Mouse (Mus musculus) cerebellum, postnatal 10 days (tissue): ENCODE data around the gene Disp2.

Source experiments
- DNase-seq, 2 experiments: peaks; one replicate each; pipeline ENCODE4 v3.0.0; 2021; ENCODE audit warnings: mixed read lengths in 2 of 2

The Disp2 gene

DNA sequence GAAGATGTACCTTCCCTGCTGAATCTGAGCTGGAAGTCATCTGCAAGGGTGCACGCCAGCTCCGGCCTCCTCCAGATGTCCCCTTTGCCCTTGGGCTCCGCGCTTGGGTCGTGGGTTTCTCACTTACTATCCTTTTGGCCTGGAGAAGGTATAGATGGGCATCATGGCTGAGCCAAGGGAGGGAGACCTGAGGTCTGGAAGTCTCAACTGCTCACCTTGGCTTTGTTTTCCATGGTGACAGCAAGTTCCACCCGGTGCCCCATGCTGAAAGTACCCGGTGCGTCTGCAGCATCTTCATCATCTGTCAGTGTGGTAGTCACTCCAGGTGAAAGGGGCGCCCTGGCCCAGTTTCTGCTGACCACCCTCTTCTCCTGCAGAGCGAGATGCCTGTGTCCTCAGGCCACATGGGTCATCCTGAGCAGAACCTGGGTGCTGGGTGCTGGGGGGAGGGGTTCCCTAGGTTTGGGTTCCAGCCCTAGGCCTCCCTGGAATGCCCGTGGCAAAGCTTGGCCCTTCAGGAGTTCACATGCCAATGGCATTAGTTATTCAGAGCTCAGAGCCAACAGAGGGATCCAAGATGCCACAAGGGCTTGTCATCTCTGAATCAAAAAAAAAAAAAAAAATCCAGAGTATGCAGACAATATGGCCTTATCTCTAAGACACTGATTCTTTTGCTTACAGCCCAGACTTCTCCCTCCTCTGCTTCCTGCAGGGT, 19.1 kb upstream of the Disp2 start:
- DNase-seq = no peak

DNA sequence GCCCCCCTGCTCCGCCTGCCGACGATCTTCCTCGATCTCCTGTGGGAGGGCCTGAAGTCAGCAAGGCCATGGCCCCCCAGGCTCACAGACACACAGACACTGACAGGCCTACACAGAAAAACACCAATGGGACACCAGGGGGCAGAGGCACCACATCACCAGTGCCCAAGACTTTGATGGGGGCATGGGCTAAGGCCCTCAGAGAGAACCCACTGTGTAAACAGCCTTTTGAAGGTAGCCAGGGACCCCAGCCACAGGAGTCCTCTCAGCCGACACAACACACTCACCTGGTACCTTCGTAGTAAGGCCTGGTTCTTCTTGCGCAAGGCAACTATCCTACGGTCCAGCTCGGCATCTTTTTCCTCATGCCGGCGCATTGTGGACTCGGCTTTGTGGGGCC, 18.2 kb upstream of the Disp2 start:
- peak in 1 of 2 experiments; percentile 37 for DNase-seq

DNA sequence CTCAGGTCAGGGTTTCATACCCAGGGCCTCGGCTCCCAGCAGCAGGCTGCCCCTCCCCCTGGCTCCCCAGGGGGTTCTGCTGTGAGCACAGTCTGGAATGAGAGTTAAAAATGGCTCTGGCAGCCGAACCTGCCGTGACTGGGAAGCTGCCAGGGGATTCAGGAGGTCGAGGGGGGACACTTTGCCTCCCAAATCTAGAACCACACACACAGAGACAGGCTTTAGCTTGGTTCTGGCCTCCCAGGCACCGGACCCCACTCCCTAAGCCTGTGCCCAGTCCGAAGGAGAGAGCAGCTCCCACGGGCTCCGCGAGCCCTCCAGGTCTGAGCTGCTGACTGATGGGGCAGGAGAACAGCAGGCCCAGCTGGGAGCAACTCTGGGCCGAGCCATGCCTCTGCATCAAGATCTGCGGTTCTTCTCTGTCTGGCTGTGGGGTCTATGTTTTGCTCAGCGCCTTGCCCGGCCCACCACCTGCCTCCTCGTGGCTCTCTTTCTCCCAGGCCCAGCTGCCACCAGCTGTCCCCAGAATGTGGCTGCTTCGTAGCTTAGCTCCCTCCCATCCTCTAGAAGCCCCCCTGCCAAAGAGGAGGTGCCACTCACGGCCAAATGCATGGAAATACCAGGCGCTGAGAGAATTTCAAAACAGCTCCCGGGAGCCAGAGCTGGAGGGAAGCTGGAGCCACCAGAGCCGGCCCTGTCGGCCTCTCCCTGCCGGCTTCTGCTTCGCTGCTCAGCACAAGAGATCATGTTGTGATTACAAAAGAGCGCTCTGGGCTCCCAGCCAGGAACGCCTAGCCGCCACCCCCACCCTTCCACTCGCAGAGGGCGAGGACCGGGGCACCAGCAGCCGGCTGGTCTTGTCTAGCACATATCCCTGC, 17.4 kb upstream of the Disp2 start, which contains the start of gene Ccdc9b:
TSS of gene Ccdc9b (minus strand) at position 756 of the 878 bp plus-strand sequence.
- peak; percentile 95 for DNase-seq

DNA sequence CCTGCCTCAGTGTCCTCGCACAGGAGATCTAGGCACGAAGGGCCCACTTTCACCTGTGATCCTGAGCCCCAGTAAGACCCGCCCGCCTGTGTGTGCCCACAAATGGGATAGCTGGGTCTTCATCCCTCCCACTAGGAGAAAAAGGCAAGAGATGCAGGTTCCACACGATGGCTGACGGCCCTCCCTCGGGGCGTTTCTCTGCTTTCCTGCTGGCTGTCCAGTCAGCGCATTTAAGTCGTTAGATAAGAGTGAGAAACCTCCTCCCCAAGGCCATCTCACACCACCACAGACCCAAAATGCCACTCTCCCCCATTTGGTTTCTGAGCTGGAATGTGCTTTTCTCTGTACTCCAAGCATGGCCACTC, 16.8 kb upstream of the Disp2 start:
- DNase-seq = no peak

DNA sequence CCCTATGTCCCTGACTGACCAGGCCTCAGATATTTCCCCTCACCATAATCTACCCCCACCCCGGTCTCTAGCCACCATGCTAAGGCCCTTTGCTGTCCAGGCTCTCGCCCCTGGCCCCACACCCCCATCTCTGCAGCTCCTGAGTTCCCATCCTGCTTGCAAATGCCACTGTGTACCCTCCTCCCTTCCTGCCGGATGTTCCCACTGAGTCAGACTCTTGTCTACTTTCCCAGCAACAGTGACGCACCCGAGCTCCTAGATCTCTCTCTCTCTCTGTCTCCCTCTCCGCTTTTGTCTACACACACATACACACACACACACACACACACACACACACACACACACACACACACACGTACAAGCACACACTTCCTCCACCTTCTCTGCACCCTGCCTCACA, 16.1 kb upstream of the Disp2 start:
- no peak for DNase-seq

DNA sequence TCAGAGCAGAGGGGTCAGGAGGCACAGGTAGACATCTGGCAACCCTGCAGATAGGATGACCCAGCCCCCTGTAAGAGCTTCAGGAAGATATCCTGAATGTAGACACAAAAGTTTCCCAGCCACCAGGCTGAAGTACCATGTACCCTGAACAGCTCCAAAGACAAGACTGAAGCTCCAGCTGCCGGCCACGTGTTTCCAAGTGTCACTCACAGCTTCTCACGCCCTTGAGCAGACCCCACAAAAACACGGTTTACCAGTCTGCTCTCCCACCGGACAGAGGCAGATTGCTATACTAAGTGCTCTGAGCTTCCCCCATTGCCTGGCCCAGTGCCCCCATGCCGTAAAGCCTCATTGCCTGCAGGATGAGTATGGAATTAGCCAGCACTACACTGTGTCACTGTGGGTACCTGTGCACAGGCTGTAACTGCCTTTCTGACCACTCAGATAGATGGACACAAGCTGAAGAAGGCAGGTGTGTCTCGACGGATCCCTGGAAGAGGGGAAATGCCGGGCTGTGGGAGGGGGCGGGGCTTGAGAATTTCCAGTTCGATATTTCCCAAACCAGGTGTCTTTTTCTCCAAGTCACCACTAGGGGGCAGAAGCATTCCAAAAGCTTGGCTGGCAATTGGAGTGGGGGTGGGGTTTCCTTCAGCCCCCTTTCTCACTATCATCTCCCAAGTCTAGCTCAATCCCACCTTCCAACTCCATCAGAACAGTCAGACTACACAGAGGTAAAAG, 15.3 kb upstream of the Disp2 start:
- peak; percentile 87 to 93 for DNase-seq

DNA sequence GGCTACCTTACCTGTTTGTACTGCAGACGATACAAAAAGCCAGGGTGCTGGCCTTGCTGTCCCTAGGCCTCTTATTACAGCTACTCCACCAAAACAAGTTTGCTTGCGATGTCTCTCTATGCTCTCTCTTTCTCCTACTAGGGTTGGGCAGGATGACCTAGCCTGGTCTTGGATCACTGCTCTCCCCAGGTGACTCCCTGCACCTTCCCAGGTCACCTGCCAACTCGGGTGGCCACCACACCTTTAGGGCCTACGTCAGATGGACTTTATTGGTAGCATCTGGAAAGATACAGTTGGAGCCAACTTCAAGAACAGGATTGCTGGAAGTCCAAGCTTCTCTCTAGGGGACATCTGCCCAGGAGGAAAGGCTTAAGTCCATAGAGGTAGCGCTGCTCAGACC, 14.6 kb upstream of the Disp2 start:
- DNase-seq = no peak

DNA sequence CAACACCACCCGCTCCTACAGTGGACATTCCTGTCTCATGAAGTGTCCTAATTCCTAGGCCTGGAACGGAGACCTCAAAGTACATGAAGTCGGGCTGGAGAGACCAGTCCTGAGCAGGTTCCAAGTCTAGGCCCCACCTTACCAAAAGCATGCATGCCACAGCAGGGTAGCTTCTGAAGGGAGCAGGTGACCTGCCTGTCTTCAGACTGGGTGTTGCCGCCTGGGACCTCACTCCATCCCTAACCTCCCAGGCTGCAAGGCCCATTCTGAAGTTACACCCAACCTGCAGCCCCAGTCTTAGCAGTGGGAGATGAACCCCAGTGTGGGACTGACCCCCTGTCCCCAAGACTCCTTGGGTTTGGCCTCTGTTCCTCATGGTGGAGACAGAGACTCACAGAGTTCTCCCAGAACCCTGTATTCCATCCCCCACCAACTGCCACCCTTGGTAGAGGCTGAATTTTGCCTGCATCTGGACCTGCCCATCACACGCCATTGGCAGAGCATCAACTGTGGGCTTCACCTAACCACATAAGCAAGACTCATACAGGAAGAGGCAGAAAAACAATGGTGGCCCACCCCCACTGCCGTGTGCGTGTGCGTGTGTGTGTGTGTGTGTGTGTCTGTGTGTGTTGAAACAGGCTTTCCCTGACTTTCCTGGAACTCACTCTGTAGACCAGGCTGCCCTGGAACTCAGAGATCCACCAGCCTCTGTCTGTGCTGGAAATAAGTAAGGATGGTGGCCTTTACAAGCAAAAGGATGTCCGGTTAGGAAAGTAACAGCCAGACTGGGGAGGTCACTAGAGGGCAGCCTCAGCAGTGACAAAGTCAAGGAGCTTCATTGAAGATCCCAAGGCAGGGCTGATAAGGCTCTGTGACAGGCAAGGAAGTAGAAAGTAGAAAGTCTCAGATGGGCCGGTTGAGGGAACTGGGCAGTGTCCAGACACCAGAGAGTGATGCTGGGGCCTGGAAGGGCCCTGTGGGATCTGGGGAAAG, 13.2 kb upstream of the Disp2 start:
- DNase-seq = peak in 1 of 2 experiments; percentile 51

DNA sequence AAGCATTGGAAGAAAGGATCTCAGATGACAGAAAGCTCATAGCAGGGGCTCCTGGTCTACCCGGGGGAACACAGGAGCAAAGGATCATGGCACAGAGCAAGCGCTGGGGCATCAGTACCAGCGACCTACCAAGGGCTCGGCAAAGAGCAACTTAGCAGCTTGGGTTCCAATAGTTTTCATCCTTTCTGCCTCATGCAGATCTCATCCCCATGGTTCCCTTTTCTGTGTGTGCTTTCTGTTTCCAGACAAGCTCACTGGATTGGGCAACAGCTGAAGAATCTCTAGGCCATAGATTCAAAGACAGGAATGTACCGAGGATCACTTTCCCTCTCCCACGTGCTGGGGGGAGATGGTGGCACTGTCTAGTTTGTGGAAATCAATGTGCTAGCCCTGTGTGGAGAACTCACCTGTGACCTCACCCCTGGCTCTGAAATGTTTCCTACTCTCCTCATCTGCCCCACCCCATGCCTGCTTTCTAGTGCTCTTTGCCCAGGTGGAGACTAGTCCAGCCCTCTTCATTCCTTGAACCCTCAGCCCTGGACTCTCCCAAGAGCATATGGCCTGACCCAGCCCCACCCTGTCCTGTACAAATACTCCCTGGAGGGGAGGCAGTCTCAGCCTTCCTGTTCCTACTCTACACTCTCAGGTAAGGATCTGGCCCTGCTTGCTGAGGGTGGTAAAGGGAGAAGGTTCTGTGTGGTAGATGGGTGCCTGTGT, 7.2 kb upstream of the Disp2 start, which contains the start of gene Phgr1:
TSS of gene Phgr1 (plus strand) at position 612 of the 717 bp plus-strand sequence.
- DNase-seq = no peak

DNA sequence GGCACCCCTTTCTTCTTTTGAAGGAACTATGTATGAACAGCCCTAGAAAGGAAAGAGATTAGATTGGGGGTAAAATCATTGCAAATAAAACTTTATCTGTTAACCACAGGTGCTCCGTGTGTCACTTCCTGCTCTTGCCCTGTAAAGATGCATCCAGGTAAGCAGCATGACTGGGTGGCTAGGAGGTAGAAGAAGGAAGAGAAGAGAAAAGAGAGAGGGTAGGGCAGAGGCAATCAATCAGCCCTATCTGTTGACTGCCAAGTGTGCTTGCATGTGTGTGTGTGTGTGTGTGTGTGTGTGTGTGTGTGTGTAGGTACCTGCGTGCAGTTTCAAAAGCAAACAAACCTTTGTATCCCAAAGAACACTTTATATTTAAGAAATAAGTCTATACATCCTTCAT, 5.0 kb upstream of the Disp2 start:
- DNase-seq = no peak

DNA sequence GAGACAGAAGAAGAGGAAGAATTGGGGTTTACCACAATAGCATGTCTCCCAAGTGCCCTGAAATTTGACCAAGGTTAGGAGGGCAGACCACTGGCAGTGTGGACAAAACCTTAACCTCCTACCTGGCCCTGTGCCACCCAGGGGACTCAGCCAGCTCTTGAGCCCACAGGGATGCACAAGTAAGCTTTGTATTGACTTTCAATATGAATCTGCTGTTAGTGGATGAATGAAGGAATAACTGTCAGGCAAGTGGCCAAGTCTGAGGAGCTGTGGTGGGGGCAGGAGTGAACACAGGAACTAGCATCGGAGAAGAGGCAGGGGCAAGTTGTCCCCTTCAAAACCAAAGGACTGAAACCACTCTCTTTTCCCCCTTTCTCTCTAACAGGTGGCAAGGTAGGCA, 4.1 kb upstream of the Disp2 start:
- DNase-seq = peak; percentile 75

DNA sequence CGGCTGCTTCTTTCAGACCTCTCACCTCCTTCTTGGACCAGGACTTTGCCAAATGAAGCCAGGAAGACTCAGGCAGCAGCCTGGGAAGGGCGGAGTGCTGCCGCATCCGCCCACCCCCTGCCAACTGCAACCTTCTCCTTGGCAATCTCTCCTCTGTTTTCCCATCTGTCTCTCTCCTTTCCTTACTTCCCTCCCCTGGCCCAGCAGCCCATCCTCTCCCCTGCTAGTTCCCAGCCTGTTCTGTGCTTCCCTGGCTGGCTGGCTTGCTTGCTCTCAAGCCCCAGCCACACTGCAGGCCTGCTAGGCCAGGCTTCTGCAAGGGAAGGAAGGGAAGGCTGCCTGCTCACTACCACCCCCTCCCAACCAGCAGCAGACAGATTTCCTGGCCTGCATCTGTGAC, 3.7 kb upstream of the Disp2 start:
- peak; percentile 81 to 89 for DNase-seq

DNA sequence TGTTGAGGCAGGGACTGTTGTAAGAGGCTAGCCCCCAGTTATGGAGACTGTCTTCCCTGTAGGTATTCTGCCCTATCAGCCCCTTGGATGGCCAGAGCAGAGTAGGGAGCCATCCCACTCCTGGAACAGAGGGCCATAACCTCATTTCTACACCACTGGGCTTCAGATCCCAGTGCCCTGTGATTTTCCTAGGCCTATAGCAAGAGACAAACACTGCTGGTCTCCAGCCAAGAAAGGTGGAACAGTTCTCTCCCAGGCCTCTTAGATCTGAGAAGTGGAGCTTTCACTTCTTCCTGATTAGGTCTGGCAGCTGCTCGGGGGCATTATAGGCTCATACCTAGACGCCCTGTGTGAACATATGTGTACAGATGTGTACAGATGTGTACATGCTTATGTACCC, 3.2 kb upstream of the Disp2 start:
- peak; percentile 46 to 66 for DNase-seq

DNA sequence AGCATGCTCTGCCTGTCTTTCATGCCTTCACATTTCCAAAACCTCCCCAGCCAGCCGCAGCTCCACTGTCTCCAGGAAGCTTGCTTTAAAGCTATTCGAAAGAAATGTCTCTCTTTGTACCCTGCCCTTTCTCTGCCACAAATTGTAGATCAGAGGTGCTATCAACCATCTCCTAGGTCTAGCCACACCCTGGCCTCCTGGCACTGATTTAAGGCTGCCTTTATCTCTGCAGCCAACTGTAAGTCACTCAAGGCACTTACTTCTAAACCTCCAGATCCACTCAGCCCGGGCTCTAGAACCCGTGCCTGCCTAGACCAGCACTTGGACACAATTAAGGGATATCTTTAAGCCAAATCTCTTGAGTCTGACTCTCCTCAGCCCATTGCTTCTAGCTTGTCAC, 1.1 kb upstream of the Disp2 start:
- DNase-seq = no peak

DNA sequence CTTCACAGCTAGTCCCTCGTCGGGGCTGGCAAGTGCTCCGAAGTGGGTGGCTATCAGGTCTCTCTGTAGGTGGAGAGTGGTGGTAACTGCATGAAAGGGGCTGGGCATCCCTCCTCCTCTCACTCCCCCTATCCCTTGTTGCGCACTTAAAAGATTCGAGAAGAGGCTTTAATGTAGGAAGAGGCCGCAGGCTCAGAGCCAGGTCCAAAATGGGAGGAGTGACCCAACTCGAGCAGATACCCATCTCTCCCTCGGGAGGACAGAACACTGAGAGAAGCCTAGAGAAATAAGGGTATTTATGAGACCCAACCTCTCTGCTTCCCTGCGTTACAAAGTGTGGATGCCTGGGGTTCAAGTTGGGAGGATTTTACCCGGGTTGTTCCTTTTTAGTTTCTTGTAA, 454 bp upstream of the Disp2 start:
- DNase-seq = peak; percentile 52 to 65

DNA sequence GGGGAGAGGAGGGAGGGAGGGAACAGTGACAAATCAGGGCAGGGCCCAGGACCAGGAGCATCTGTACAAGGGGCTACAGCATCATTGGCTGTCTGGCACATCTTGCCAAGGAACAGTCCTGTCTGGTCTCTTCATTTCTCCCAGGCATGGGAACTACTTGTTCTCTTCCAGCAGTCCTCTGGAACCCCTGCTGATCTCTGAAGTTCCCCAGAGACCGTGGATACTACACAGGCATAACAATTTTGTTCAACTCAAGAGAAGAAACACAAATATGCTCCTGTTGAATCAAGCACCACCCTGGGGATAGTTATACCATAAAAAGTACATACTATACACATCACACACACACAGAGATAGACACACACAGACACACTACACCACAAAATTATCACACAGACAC, 1.6 kb downstream of the Disp2 start:
- DNase-seq = no peak

DNA sequence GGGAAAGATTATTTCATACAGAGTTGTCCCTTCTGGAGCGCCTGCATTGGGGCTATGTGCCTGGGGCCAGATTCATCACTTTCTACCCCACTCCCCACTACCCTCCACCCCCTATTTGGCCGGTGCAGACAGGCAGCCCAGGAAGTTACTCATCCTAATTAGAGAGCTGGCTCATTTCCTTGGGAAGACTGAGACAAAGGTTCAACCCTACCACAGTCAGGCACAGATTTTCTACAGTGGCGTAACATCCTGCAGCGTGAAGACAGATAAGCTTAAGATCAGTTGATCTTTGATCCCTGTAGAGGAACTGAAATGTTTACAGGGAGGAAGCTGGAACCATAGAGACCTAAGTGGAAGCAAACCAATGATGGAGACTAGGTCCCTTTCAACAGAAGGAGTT, 2.8 kb downstream of the Disp2 start:
- DNase-seq = no peak

DNA sequence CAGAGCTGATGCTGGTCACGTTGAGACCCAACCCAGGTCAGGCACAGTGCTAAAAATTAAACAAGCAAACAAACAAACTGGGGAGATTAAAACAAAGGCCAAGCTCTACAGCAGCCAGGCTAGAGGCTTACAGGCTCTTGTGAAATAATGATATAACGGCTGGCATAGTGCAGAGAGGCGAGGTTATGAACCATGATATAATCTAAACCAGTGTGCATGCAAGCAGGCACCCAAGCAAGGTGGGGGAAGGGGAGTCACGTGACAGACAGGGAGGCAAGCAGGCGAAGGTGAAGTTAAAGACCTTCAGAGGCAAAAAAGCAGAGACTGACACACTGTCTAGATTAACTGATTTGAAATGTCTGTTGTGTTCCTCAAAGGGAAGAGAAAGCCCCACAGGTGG, 3.6 kb downstream of the Disp2 start:
- DNase-seq = no peak

DNA sequence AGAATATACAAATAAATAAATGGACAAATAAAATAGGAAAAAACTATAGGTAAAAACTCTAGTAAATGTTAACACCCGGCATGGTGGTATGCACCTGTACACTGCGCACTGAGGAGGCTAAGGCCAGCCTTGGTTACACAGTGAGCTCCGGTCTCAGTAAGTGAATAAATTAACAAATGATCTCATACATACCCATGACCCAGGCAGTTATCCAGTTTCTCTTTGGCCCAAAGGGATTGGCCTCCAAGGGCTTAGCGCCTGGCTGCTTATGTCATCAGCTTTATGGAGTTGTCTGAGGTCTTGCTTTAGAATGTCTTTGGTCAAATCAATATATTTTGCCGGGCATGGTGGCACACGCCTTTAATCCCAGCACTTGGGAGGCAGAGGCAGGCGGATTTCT, 4.1 kb downstream of the Disp2 start:
- DNase-seq = no peak

DNA sequence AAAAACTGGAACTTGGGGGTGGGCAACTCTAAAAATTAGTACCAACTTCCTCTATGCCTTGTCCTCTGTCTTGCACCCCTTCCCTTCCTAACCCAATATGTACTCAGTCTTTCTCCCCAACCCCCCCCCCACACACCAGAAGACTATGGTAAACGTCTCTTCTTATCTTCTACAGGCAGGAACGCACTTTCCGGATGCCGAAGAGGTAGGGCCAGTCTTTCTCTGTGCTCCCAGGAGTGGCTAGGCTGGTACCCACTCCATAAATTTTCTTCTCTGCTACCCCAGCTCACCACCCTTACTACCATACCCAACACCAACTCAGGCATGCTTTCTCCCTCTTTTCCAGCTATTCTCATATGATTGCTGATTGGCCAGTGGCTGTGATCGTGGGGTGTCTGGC, 7.0 kb downstream of the Disp2 start:
- DNase-seq = no peak

DNA sequence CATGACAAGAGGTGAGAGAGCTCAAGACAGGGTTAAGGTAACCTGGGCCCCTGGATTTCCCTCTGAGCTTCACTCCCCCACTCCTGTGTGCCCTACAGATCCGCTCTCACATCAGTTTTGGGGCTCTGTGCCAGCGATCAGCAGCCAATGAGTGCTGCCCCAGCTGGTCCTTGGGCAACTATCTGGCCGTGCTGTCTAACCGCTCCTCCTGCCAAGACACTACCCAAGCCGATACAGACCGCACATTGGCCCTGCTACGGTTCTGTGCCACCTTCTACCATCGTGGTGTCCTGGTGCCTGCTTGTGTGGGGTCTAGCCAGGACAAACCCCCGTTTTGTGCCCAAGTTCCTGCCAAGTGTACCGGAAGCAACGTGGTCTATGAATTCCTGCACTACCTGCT, 10.0 kb downstream of the Disp2 start:
- DNase-seq = peak; percentile 97

DNA sequence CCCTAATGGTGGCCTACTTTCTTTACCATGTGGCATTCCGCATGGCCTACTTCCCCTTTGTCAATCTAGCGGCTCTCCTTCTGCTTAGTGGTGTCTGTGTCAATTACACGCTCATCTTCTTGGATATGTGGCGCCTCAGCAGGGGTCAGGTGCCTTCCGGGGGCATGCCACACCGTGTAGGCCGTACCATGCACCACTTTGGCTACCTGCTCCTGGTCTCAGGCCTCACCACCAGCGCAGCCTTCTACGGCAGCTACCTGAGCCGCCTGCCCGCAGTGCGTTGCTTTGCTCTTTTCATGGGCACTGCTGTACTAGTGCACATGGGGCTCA, 10.7 kb downstream of the Disp2 start:
- DNase-seq = no peak
